Mouse (Mus musculus) gastrocnemius, postnatal 4 days (tissue): ENCODE results near the gene Wdr43. TPM values are rescaled to one million over a fixed set of nuclear protein-coding genes. Genes with fewer than 3 reads are reported as not detected.

Source experiments
- DNase-seq, 2 experiments: peaks; one replicate each; pipeline ENCODE4 v3.0.0; 2021 to 2022; ENCODE audit warnings: low spot score in 2 of 2, mixed read lengths in 2 of 2
- total RNA-seq, 2 experiments: library from RNA; stranded (reverse); gene quantifications; 2 replicates each; pipeline ENCODE4 v1.2.3; 2021

The Wdr43 gene
- total RNA-seq, 2 experiments from 2014 or later, result 34.9 to 39.8 TPM

- no peak for DNase-seq
Measured at GRCm38 (mm10) chr17:71697896-71698618, 82.4 kb downstream of the Wdr43 start.

GRCm38 (mm10) chr17:71698619-71698956 is 82.9 kb downstream of the Wdr43 start:
- no peak for DNase-seq

DNA sequence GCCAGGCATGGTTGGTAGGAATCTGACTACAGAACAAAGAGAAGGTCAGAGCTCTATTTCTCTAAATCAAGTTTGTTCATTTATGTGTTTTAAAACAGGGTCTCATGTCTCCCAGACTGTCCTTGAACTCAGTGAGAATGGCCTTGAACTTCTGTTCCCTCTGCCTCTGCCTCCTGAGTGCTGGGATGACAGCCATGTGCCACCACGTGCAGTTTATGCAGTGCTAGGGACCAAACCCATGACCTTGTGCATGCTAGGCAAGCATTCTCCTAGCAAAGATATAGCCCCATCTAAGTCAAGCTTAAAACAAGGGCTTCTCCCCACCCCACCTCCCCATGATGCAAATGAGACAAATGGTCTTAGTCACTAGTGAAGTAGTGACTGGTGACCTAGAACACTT is 89.4 kb downstream of the Wdr43 start:
- DNase-seq, result no peak

DNA sequence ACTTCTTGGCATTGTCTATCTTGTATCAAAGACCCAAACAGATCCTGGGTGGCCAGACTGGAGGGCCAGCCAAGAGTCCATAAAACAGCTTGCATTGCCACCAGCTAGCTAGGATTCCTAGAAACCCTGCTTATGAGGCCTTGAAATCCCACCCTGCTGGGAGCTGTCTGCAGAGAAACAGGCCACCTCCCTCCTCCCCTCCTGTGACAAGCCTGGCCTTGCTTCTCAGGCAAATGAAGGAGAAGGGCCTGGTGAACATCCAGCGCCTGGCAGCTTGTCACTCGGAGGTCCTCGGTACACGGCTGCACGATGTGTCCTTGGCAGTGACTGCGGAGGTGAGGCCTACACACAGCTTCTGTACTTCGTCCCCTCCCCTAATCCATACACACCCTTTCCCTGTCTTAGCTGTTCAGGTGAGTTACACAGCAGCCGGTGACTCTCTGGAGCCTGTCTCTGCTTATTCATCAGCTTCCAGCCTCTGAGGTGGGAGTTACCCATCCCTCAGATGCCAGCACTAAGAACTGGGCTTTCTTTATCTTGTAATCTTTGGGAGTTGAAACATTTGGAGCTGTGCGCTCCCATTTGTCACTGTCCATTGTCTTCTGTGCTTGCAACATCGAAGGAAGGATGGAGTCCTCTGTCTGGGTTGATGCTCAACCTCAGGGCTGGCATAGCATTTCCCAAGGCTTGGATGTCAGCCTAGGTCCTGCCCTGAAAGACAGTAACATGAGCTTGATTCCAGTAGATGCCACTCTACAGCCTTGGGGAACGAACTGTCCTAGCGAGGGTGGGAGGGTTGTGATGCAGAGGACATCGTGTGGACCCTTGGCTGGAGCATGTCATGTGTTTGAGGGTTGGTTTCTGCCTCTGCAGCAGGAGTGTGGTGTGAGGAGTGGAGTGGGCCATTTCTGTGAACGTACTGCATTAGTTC is 90.1 kb downstream of the Wdr43 start:
- DNase-seq, result no peak

GRCm38 (mm10) chr17:71707715-71708114 is 92.0 kb downstream of the Wdr43 start:
- no peak for DNase-seq

Other genes with a start within 250 kb of the Wdr43 start
- gene Gm4707, start 156.0 kb upstream of the Wdr43 start, total RNA-seq, result 1 to 10 TPM; 3.2 to 3.9 TPM
- gene Smchd1, start 140.6 kb upstream of the Wdr43 start, total RNA-seq, result 10 to 100 TPM; 30.4 to 36.2 TPM
- 10 to 100 TPM; 12.1 to 13.1 TPM for gene Ndc80, start 89.0 kb upstream of the Wdr43 start, total RNA-seq
- gene Spdya, start 63.8 kb upstream of the Wdr43 start, total RNA-seq, result under 1 TPM; 0.73 to 0.83 TPM
- gene Togaram2, start 57.4 kb downstream of the Wdr43 start, total RNA-seq, result under 1 TPM; 0.39 to 0.47 TPM
- gene Pcare, start 137.0 kb downstream of the Wdr43 start, total RNA-seq, result not detected
- 10 to 100 TPM; 27.6 to 33.8 TPM for gene Clip4, start 152.6 kb downstream of the Wdr43 start, total RNA-seq